Mouse (Mus musculus) heart, embryonic 14.5 days (tissue): ENCODE data around the gene Gatad2b. TPM values are rescaled to one million over a fixed set of nuclear protein-coding genes. Genes with fewer than 3 reads are reported as not detected.

Experiments used
- ATAC-seq: fragments of 200-750 bp; cut with Nextera tagmentation; 2 replicates; pipeline ENCODE4 v1.8.0; 2017; ENCODE audit warnings: low read depth, moderate TSS enrichment; ENCODE audit not compliant: insufficient number of reproducible peaks, insufficient read depth, low FRiP score
- H3K27ac ChIP-seq, 2 experiments: fragments of 200-500 bp in 1 of 2; fragments of 300-500 bp in 1 of 2; sonication (generic) in 1 of 2; replicated peaks in 1 of 2; 2 replicates each; pipeline ENCODE4 v1.5.1; 2012 to 2014; ENCODE audit warnings: low read depth in 2 of 2, low read length in 2 of 2, control low read depth in 1 of 2, mild to moderate bottlenecking in 1 of 2, mixed read lengths in 1 of 2; ENCODE audit not compliant: control insufficient read depth in 1 of 2, insufficient read depth in 1 of 2
- H3K27me3 ChIP-seq: fragments of 300-500 bp; sonication (generic); 2 replicates; pipeline ENCODE4 v1.6.1; 2014; ENCODE audit warnings: mild to moderate bottlenecking, low read length, control low read depth; ENCODE audit not compliant: control insufficient read depth, insufficient read depth
- H3K36me3 ChIP-seq: fragments of 300-500 bp; sonication (generic); 2 replicates; pipeline ENCODE4 v1.6.1; 2014; ENCODE audit warnings: mild to moderate bottlenecking, control low read depth, low read length, mixed read lengths; ENCODE audit not compliant: control insufficient read depth, insufficient read depth
- H3K4me1 ChIP-seq, 2 experiments: fragments of 200-500 bp in 1 of 2; fragments of 300-500 bp in 1 of 2; sonication (generic) in 1 of 2; 2 replicates each; pipeline ENCODE4 v1.6.1; 2012 to 2014; ENCODE audit warnings: low read length in 2 of 2, control low read depth in 1 of 2, mixed read lengths in 1 of 2; ENCODE audit not compliant: control insufficient read depth in 2 of 2, insufficient read depth in 2 of 2
- H3K4me2 ChIP-seq: fragments of 300-500 bp; sonication (generic); 2 replicates; pipeline ENCODE4 v1.6.1; 2014; ENCODE audit warnings: mild to moderate bottlenecking, low read length
- H3K4me3 ChIP-seq, 2 experiments: fragments of 200-500 bp in 1 of 2; fragments of 300-500 bp in 1 of 2; sonication (generic) in 1 of 2; 2 replicates each; pipeline ENCODE4 v1.5.1; 2012 to 2014; ENCODE audit warnings: low read length in 2 of 2, mild to moderate bottlenecking in 2 of 2, control low read depth in 1 of 2, low read depth in 1 of 2, moderate library complexity in 1 of 2; ENCODE audit not compliant: control insufficient read depth in 1 of 2, insufficient read depth in 1 of 2
- H3K9ac ChIP-seq: fragments of 300-500 bp; sonication (generic); 2 replicates; pipeline ENCODE4 v1.6.1; 2014; ENCODE audit warnings: mild to moderate bottlenecking, low read length
- H3K9me3 ChIP-seq: fragments of 300-500 bp; sonication (generic); 2 replicates; pipeline ENCODE4 v1.6.1; 2016; ENCODE audit warnings: low read length, control low read depth; ENCODE audit not compliant: control insufficient read depth
- WGBS: fragments of 180-500 bp; shearing (Covaris S2); extraction: QIAGEN DNeasy Blood & Tissue Kit; methylation state at CpG from one replicate; pipeline ENCODE4 v1.1.7; 2014; 5-methylcytosine and 5-hydroxymethylcytosine counted together
- microRNA-seq: library from miRNA; unstranded; fragments of <30 nt; microRNA quantifications from one replicate; pipeline ENCODE4, GENCODE M21; 2016
- polyA plus RNA-seq: library from polyadenylated mRNA; unstranded; fragments of >200 nt; fragmentation: Nextera tagmentation; extraction: Ambion mirVana; gene quantifications from 2 replicates; pipeline ENCODE4 v1.2.1, GENCODE M21; 2014

Gatad2b gene
- polyA plus RNA-seq, 1 experiment from 2014 or later = 9.4 TPM

GRCm38 (mm10) chr3:90412312-90413010, 119.5 kb downstream of the Gatad2b start:
- ATAC-seq = no peak
- WGBS = 39% methylated on average over 5 of the region's 5 CpGs
- peaks cover 96% of the 10 kb centered on the region for H3K36me3 ChIP-seq

DNA sequence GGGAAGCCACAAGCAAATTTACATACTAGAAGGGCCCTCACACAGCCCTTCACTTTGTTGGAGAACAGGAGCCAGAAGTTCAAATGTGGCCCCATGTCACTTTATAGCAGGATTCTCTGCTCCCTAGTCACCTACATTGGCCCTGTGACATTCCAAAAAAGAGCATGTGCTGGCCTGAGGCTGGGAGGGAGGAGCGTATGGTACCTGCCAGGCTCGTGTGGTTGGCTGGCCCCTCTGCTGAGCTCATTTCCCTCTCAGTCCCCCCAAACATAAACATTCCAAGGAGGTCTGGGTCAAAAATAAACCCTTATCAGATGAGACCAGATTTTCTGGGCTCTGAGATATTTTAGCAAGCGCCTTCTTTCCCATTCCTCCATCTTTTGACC, 120.0 kb downstream of the Gatad2b start:
- 51% methylated on average over 3 of the region's 3 CpGs for WGBS
- Histone ChIP-seq H3K4me3 (no peak overlapping the region), H3K36me3 (peaks cover 96% of the 10 kb centered on the region)

More at GRCm38 (mm10) chr3:90412312-90413010, 119.5 kb downstream of the Gatad2b start:
- no peaks in the 10 kb centered on the region for H3K9me3 ChIP-seq
- no peak overlapping the region for H3K4me2 ChIP-seq
- no peak overlapping the region for H3K9ac ChIP-seq
- no peak overlapping the region for H3K27ac ChIP-seq
- no peak overlapping the region for H3K4me3 ChIP-seq
- H3K4me1 ChIP-seq = no peaks in the 10 kb centered on the region
- no peaks in the 10 kb centered on the region for H3K27me3 ChIP-seq

More for the DNA sequence above, 120.0 kb downstream of the Gatad2b start:
- Histone ChIP-seq H3K4me1 (no peaks in the 10 kb centered on the region), H3K27me3 (no peaks in the 10 kb centered on the region), H3K27ac (no peak overlapping the region), H3K9me3 (no peaks in the 10 kb centered on the region), H3K4me2 (no peak overlapping the region), H3K9ac (no peak overlapping the region)
- ATAC-seq = no peak

Small RNAs within 50 kb of the gene (microRNA-seq; reads per million reads assigned to microRNA genes)
- gene Mir7012 = not detected

Other genes with a start within 250 kb of the Gatad2b start
- gene 4933434E20Rik, start 241.5 kb upstream of the Gatad2b start, polyA plus RNA-seq = 146 and 162 TPM in 2 replicates
- 154 and 173 TPM in 2 replicates for gene Ubap2l, start 240.6 kb upstream of the Gatad2b start, polyA plus RNA-seq
- 236 and 242 TPM in 2 replicates for gene Tpm3, start 220.5 kb upstream of the Gatad2b start, polyA plus RNA-seq
- 0.24 and 0.43 TPM in 2 replicates for gene Nup210l, start 189.0 kb upstream of the Gatad2b start, polyA plus RNA-seq
- 1,133 and 1,344 TPM in 2 replicates for gene Rps27, start 79.5 kb upstream of the Gatad2b start, polyA plus RNA-seq
- gene Rab13, start 79.5 kb upstream of the Gatad2b start, polyA plus RNA-seq = 12.1 and 12.6 TPM in 2 replicates
- 95.1 and 96.7 TPM in 2 replicates for gene Jtb, start 61.6 kb upstream of the Gatad2b start, polyA plus RNA-seq
- 1.9 and 3.5 TPM in 2 replicates for gene Creb3l4, start 49.7 kb upstream of the Gatad2b start, polyA plus RNA-seq
- gene Slc39a1, start 45.0 kb upstream of the Gatad2b start, polyA plus RNA-seq = 86.6 and 88.2 TPM in 2 replicates
- 7.5 and 8.7 TPM in 2 replicates for gene Crtc2, start 39.0 kb upstream of the Gatad2b start, polyA plus RNA-seq
- gene Dennd4b, start 28.0 kb upstream of the Gatad2b start, polyA plus RNA-seq = 5.4 and 5.6 TPM in 2 replicates
- 4.3 and 4.6 TPM in 2 replicates for gene Slc27a3, start 96.8 kb downstream of the Gatad2b start, polyA plus RNA-seq
- 21.0 and 22.1 TPM in 2 replicates for gene Ints3, start 140.4 kb downstream of the Gatad2b start, polyA plus RNA-seq
- gene Npr1, start 172.7 kb downstream of the Gatad2b start, polyA plus RNA-seq = 11.6 and 11.8 TPM in 2 replicates
- 110 and 112 TPM in 2 replicates for gene Ilf2, start 182.9 kb downstream of the Gatad2b start, polyA plus RNA-seq
- 83.8 and 89.3 TPM in 2 replicates for gene Snapin, start 197.9 kb downstream of the Gatad2b start, polyA plus RNA-seq
- 60.2 and 65.7 TPM in 2 replicates for gene Chtop, start 216.3 kb downstream of the Gatad2b start, polyA plus RNA-seq
- gene S100a1, start 221.2 kb downstream of the Gatad2b start, polyA plus RNA-seq = 319 and 338 TPM in 2 replicates
- 86.9 and 99.9 TPM in 2 replicates for gene S100a13, start 221.3 kb downstream of the Gatad2b start, polyA plus RNA-seq
- gene S100a14, start 233.7 kb downstream of the Gatad2b start, polyA plus RNA-seq = not detected in 2 replicates
- gene S100a16, start 244.1 kb downstream of the Gatad2b start, polyA plus RNA-seq = 80.7 and 84.0 TPM in 2 replicates